Mouse (Mus musculus) heart, postnatal 25 days (tissue): ENCODE results near the gene Plpp1. TPM values are rescaled to one million over a fixed set of nuclear protein-coding genes. Genes with fewer than 3 reads are reported as not detected.

Experiments used
- DNase-seq: peaks from one replicate; pipeline ENCODE4 v3.0.0; 2022; ENCODE audit warnings: low spot score
- intact Hi-C: fragments of 180-260 bp; cut with DNase I; formaldehyde crosslinking; loops from one replicate; pipeline ENCODE4 v1.15.1; 2025
- total RNA-seq, 2 experiments: library from RNA; stranded (reverse); gene quantifications; 2 replicates each; pipeline ENCODE4 v1.2.3; 2021

The Plpp1 gene
- total RNA-seq = 10 to 100 TPM; 59.4 to 63.6 TPM

DNA sequence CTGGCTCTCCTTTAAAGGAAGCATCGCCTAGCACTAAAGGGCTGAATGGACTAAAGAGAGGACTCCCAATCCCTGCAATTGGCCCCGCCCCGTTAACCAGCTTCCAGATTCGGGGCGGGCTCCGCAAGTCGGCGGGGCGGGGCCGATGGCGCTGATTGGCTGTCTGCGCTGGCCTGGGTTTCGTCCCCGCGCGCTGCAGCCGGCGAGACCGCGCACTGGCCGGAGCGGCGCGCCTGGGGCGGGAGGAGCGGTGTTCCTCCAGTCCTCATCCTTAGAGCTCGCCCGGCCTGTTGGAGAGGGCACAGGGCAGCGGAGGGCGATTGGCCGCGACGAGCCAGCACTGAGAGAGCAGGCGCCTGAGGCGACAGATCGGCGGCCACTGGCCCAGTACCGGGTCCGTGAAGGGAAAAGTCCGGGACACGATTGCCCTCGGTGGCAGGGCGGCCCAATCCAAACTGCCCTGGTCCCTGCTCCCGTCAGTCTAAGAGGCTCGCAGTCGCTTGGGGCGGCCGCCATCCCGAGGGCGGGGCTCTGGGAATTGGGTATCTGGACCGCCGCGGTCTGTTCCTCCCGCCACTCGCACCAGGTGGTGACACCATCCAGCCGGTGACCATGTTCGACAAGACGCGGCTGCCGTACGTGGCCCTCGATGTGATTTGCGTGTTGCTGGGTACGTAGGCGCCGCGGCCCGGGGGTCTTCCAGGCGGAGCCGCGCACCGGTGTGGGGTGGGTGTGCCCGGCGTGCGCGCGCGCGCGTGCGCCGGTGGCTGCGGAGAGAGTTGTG is at the start of gene Plpp1:
Gene Plpp1, plus strand, starts transcription at position 196 of the 784 bp plus-strand sequence.
- intact Hi-C loops = loop anchor here (2.0 kb wide), 2 partner anchors 28 to 50 kb away; no protein-coding TSS in a partner anchor
- peak; percentile 96 for DNase-seq

DNA sequence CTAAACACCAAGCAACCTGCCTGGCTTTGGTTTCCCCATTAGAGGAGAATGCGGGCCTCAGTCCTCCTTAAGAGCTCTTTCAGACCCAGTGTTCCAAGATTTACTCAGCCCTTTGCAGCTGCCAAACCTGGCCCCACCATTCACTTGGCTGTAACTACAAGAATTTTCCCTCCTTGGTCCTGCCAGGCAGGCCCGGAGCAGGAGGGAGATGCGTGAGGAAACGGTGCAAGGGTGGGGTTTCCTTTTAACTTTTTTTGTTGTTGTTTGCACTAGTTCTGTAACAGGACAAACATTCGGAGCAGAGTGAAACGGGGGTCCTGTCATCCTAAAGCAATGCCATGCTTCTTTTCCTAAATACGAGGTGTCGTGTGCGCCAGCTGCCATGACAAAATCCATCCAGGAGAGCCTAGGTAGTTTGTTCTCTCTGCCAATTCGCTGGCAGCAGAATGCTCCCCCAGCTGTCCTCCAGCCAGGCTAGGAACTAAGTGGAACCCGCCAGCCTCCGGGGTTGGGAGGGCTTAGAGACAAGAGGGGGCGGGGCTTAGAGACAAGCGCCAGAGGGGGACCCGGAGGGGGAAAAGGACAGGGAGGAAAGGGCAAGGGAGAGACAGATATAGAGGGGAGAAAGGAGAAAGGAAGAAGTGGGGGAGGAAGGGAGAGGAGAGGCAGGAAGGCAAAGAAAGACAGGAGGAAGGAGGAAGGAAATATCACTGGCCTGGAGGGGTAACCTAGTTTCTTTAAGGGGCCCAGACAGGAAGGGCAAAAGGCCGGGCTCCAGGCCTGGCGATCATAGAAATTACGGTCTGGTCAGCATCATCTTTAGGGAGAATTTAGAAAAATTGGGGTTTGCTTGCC is 48.9 kb upstream of the Plpp1 start:
- intact Hi-C loops = loop anchor here (2.0 to 5.0 kb wide), 2 partner anchors 49 to 74 kb away; partner anchors contain the start of gene Plpp1

DNA sequence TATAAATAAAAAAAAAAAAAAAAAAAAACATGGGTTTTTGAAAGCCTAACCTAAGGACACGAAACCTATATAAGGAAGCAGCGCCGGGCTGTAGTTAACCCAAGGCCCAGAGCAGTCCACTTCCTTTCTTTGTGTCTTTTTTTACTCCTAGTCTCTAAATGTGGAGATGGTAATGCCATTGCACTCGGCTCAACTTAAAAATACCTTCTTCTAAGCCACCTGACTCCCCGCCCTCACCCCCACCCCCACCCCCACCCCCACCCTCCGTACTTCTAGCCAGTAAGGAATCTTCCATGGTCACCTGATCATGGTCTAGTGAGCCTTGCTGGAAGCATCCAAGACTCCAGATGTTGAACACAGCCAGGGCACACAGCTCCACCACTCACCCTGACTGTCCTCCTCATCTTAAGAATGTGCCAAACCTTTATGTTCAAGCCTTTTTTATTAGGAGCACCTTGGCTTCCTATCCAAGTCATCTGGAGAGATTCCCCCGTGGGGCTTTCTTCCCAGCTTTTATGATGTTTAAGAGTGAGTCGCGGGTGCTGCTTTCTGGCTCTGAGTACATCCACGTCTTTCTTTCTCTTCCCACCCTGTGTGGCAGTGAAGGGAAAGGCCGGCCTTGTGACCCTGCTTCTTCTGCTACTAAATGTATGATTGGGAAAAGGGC is 48.1 kb upstream of the Plpp1 start:
- DNase-seq = no peak
- intact Hi-C loops = loop anchor here (5.0 kb wide), 1 partner anchor 75 kb away; no protein-coding TSS in a partner anchor

More for the DNA sequence above, 48.9 kb upstream of the Plpp1 start:
- DNase-seq = peak; percentile 69

DNA sequence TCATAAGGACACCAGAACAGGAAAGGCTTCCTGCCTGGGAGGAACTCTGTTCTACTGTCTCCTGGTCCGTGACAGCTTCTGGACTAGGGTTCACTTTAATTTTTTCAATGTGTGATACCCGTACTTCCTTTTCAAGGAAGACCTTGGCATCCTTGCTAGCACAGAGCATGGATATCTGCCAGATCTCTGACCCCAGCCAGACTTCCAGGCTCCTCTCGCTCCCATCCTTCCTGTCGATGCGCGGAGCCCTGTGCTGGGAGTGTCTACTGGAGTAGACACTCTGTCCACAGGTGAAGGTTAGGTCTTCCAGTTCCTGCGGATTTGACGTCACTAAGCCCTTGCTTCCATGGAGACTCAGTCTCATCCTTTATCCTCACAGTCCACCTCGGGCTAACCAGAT is 47.1 kb upstream of the Plpp1 start:
- DNase-seq = no peak
- intact Hi-C loops = loop anchor here (5.0 kb wide), 1 partner anchor 76 kb away; no protein-coding TSS in a partner anchor

DNA sequence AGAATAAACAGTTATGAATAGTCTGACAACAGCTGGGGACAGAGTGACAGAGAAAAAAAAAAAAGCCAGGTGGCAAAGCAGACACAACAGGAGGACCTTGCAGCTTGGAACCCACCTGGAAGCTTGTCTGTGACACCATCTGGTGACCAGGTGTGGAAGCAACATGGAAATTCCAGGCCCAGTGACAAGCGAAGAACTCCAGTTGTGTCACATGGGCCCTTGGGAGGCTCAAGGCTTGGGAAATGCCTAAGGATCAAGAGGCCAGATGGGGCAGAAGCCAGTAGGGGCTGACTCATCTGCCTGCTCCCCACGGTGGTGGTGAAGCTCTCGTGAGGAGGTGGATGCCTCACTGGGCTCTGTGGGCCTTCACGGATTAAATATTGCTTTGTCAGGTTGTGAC is 45.7 kb upstream of the Plpp1 start:
- no peak for DNase-seq
- intact Hi-C loops = loop anchor here (5.0 kb wide), 1 partner anchor 78 kb away; no protein-coding TSS in a partner anchor

DNA sequence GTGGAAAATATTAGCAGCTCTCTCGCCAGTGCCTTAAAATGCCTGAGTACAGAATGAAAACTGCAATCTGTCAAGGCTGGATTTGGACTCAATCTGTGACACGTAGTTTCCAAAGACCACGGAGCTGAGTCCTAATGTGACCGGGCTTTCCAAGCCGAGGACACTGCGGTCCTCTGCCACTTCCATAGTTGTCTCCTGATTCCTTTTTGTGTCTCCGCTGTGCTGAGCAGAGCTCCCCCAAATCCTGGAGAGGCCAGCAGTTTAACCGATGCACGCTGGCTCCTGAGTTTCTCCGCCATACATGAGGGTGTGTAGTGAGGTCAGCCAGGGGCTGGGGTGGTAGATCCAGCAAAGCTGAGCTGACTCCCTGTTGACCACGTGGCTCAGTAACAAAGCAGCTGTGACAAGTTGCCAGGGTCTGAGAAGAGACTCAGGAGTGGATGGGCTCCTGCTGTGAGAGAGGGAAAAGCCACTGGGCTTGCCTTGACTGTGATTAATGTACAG is 45.0 kb upstream of the Plpp1 start:
- intact Hi-C loops = no loop called here
- peak; percentile 62 for DNase-seq

DNA sequence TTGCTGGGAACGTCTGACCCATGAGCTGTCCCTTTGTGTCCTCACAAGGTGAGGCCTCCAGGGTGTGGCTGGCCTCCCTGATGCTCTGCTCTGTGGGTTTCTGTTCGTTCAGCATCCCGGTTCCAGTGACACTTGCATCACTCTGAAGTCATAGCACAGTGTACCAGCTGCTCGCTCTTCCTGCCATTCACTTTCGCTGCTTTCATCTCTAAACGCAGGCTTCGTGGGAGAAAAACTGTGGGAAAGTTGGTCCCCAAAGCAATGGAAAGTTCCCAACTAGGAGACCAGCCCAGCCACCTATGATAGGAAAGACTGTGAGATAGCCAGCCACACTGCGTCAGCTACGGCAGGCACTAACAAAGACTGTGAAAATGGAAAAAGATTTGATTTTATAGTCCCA is 43.2 kb upstream of the Plpp1 start:
- DNase-seq = no peak
- intact Hi-C loops = no loop called here

DNA sequence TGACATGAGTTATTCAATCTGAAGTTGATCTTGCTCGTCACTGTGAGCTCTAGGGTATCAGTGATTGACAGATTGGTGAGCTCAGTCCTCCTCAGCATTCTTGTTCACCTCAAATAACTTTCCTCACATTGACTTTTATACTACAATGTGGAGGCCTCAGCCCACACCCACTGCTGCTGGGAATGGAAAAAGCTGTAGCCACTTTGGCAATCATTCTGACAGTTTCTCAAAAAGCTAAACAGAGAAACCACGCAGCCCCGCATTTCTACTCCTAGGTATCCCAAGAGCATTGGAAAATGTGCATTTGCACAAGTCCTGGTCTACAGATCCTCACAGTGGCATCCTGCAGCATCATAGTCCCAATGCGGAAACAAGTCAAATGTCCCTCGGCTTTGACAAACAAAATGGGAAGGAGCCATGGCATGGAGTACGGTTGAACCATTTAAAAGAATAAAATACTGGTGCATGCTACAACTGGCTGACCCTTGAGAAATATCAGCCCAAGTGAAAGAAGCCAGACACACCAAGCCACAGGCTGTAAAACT is 42.0 kb upstream of the Plpp1 start:
- intact Hi-C loops = no loop called here
- DNase-seq = no peak

DNA sequence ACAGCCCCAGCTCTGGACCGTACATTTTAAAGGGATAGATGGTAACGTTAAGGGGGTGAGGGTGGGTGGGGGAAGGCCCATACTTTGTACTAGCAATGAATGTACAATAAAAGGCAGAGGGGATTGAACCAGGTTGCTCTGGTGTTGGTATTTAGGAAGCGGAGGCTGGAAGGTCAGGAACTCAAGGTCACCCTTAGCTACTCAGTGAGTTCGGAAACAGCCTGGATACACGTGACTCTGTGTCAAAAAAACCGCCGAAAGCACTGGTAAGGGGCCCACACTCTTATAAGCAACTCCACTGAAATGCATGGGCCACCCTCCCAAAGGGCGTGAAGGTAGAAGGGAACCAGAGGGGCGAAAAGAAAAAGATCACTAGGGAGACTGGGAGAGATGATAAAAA is 41.2 kb upstream of the Plpp1 start:
- intact Hi-C loops = no loop called here
- no peak for DNase-seq

DNA sequence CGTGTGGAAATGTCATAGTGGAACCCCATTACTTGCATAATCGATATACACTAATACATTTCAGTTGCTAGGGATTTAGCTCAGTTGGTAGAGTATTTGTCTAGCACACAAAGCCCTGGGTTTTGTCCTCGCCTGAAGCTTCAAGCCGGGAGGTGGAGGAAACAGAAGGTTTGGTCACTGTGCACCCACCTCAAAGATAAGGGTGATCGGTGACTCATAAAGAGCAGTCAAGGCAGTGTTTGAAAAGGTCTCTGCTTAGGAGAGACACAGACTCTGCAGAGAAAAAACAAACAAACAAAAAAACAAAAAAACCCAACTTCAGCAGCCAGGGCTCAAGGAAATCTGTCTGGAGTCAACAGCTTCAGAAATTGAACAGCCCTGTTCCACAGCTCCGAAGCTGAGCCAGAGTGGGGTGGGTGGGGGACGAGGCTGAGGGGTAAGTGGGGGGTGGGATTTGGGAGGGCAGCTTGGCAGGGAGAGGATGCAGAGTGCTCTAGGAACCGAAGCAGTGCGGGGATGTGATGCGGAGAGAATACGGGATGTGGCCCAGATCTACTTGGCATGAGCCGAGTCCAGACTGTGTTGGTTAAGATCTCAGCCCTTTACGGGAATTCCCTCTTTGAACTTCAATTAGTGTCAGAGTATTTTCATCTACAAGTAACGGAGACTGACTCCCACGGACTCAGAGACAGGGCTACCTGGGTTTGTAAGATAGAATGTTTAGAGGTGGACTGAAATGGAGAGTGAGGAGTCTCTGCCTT is 40.6 kb upstream of the Plpp1 start:
- intact Hi-C loops = no loop called here
- DNase-seq = no peak

DNA sequence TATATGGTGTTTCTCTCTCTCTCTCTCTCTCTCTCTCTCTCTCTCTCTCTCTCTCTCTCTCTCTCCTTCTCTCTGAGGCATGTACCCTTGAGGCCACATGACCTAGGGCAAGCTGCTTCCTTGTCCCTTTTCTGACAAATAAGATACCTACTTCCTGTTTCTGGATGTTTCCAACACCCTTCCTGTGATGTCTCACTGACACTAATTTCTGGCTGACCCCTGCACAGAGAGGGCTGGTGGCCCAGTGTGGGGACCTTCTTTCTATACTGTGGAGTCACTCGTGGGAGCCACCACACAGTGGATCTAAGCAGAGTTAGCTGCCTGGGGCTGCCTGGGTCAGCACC is 40.1 kb upstream of the Plpp1 start:
- no peak for DNase-seq
- intact Hi-C loops = no loop called here

DNA sequence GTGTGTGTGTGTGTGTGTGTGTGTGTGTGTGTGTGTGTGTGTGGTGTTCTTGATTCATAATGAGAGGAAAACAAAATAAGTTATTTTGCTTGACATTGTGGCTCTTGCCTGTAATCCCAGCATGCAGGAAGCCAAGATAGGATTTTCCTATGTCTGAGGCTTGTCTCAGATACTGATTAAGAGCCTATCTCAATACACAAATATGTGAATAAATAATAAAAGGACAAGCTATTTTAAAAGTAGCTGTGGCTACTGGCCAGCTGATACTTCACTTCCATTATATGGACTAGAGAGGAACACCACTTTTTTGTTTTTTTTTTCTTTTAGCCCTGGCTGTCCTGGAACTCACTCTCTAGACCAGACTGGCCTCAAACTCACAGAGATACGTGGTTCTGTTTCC is 38.8 kb upstream of the Plpp1 start:
- intact Hi-C loops = no loop called here
- DNase-seq = no peak

DNA sequence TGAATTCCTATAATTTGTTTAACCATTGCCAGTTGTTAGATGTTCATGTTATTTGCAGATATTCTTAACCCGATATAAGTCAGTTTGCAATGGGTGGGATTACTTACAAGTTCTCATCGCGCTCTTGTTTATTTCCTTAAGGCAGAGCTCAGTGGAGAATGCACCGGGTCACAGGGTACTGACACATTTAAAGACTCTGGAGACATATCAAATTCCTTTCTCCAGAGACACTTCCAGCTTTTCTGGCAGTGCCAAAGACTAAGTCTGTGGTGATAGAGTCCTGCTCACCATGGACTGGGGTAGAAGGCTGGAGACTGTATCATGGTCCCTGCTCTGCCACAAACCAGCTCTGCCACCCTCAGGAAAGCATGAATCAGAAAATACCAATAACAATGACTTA is 38.0 kb upstream of the Plpp1 start:
- intact Hi-C loops = no loop called here
- DNase-seq = no peak

DNA sequence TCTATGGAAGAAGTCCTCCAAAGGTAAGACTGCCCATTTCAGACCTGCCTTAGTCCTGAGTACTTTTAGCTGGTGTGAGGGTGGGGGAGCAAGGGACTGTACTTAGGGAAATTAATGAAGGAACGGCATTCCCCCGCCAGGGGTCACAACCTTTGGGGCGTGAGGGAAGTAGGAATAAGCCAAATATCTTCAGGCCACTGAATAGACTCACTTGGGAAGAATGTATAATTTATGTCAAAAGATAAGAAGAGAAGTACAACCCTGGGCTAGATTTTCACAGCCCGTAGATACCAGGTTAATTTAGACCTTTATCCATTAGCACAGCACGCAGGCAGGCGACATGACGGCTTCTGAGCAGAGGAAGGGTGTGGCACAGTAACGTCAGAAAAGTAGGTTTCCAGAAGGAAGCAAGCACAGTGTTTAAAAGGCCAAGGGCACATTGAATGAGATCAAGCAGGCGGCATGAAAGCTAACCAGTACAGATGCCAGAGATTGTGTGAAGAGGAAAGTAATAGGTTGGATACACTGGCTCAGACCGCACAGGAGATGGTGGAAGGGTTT is 37.0 kb upstream of the Plpp1 start:
- intact Hi-C loops = no loop called here
- DNase-seq = no peak

DNA sequence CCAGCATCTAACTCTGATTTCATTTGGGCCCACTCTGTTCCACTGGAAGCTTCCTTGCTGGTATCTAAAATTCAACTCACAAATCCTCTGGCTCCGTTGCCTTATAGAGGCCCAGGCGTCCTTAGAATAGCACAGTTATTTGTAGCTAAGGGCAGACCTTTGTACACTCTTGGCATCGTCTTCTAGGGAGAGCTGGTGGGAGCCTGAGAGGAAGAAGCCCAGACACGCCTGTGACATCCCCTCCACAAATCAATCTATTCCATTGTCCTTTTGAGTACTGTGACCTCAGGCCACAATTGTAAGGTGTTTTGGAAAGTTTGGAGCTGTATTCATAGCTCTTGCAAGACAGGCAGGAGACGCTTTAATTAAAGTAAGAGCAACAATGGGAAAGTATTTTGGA is 36.0 kb upstream of the Plpp1 start:
- intact Hi-C loops = no loop called here
- no peak for DNase-seq

DNA sequence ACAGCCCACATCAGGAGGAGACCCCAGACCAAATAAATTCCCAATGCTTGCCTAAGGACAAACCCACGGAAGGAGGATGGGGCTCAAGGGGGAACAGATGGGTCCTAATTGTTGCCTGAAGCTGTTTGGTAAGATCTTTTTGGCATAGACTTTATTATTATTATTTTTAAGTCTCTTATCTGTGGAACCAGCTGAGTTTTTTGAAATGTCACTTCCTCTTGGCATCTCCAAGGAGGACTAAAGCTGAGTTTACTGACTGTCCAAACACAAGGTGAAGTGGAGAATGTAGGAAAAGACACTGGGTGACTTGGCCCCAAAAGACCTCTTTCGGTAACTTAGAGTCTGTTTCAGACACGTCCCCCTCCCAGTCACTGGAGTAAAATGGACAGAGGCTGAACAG is 34.9 kb upstream of the Plpp1 start:
- intact Hi-C loops = no loop called here
- no peak for DNase-seq

DNA sequence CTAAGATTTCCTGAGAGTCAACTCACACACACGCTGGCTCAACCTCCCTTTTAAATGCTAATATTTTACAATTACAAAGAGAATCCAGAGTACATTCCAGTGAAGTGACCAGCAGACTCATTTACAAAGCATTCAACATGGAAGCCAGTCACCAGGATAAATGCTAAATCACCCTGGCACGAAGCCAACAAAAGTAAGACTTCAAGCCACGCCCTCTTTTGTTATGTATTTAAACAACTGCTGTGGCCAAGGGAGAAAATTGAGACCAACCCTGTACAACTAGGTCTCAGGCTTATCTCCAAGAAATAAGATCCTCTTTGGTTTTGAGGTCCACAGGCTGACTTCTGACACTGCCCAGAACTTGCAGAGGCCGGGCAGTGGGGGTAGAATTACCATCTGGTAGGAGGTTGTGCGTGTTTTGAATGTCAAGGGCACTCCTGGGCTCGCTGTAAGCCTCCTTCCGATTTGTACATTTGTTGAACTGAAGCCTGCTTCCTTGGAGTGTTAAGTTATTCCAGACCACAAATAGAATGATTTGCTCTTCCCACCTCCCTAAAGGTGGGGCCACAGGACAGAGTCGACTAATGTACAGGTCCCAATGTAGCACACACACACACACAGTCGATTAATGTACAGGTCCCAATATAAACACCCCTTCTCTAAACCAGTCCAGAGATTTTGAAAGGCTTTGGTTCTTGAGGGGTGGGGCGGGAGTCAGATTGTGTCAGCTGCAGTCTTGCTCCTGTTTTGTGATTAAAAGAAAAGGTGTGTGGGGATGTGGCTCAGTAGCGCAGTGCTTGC is 29.9 kb upstream of the Plpp1 start:
- DNase-seq = no peak
- intact Hi-C loops = no loop called here
